Mouse (Mus musculus): Measurements from ENCODE around the gene Zranb3.
A peak's percentile ranks its signal among the peaks of the same experiment; 100 is the strongest.
"Not testable (repeated sequence)": the region's sequence is repeated elsewhere in the genome, so short reads cannot be mapped to it uniquely, and the experiment has no call there.

The Zranb3 gene

GRCm38 (mm10) chr1:128058625-128059024, 44.2 kb downstream of the Zranb3 start:
- DNase-seq: no peak

GRCm38 (mm10) chr1:128057269-128057668, 45.6 kb downstream of the Zranb3 start:
- DNase-seq: no peak

GRCm38 (mm10) chr1:128046920-128047319, 55.9 kb downstream of the Zranb3 start:
- no peak for DNase-seq

- DNase-seq: no peak
Measured at GRCm38 (mm10) chr1:128046455-128046854, 56.4 kb downstream of the Zranb3 start.

- no peak for DNase-seq
Measured at GRCm38 (mm10) chr1:128044181-128044580, 58.7 kb downstream of the Zranb3 start.

GRCm38 (mm10) chr1:128036296-128036695, 66.6 kb downstream of the Zranb3 start:
- DNase-seq: no peak

- DNase-seq: no peak
Measured at GRCm38 (mm10) chr1:128032123-128032522, 70.7 kb downstream of the Zranb3 start.

- DNase-seq: no peak
Measured at GRCm38 (mm10) chr1:128031524-128031923, 71.3 kb downstream of the Zranb3 start.

GRCm38 (mm10) chr1:128024363-128025114, 78.3 kb downstream of the Zranb3 start:
- no peak for DNase-seq

- no peak for DNase-seq
Measured at GRCm38 (mm10) chr1:128020001-128020770, 82.7 kb downstream of the Zranb3 start.

GRCm38 (mm10) chr1:128016035-128016492, 86.8 kb downstream of the Zranb3 start:
- no peak for DNase-seq

- no peak for DNase-seq
Measured at GRCm38 (mm10) chr1:128013698-128014386, 89.0 kb downstream of the Zranb3 start.

- no peak for DNase-seq
Measured at GRCm38 (mm10) chr1:128009751-128010150, 93.1 kb downstream of the Zranb3 start.

- DNase-seq: not testable (repeated sequence)
Measured at GRCm38 (mm10) chr1:128006042-128006600, 96.7 kb downstream of the Zranb3 start.

- no peak for DNase-seq
Measured at GRCm38 (mm10) chr1:128004371-128004720, 98.5 kb downstream of the Zranb3 start.

- no peak for DNase-seq
Measured at GRCm38 (mm10) chr1:128003712-128004370, 99.0 kb downstream of the Zranb3 start.

GRCm38 (mm10) chr1:128002159-128002558, 100.7 kb downstream of the Zranb3 start:
- no peak for DNase-seq

- DNase-seq: not testable (repeated sequence)
Measured at GRCm38 (mm10) chr1:128000931-128001330, 101.9 kb downstream of the Zranb3 start.

GRCm38 (mm10) chr1:127993892-127994291, 109.0 kb downstream of the Zranb3 start:
- no peak for DNase-seq

GRCm38 (mm10) chr1:127989876-127990731, 112.7 kb downstream of the Zranb3 start:
- DNase-seq: peak; percentile 51

- no peak for DNase-seq
Measured at GRCm38 (mm10) chr1:127989387-127989786, 113.5 kb downstream of the Zranb3 start.

- DNase-seq: no peak
Measured at GRCm38 (mm10) chr1:127988246-127988645, 114.6 kb downstream of the Zranb3 start.

Data from retina, postnatal 1 day (tissue).